Mouse (Mus musculus) intestine, embryonic 14.5 days (tissue): ENCODE data around the gene Prr36. TPM values are rescaled to one million over a fixed set of nuclear protein-coding genes. Genes with fewer than 3 reads are reported as not detected.
A peak's percentile ranks its signal among the peaks of the same experiment; 100 is the strongest.

Experiments used
- ATAC-seq: fragments of 200-750 bp; cut with Nextera tagmentation; replicated peaks from 2 replicates; pipeline ENCODE4 v1.8.0; 2017; ENCODE audit warnings: low read depth, moderate number of reproducible peaks, moderate TSS enrichment, moderate library complexity; ENCODE audit not compliant: low FRiP score, low TSS enrichment
- DNase-seq: peaks from one replicate; pipeline ENCODE4 v3.0.0-alpha.2; 2018; ENCODE audit warnings: low spot score
- H3K27ac ChIP-seq: fragments of 300-500 bp; sonication (generic); 2 replicates; pipeline ENCODE4 v1.5.1; 2014; ENCODE audit warnings: low read depth, mild to moderate bottlenecking, control low read depth
- H3K27me3 ChIP-seq: fragments of 300-500 bp; sonication (generic); replicated peaks from 2 replicates; pipeline ENCODE4 v1.6.1; 2014; ENCODE audit warnings: low read length, control low read depth; ENCODE audit not compliant: control insufficient read depth, insufficient read depth
- H3K36me3 ChIP-seq: fragments of 300-500 bp; sonication (generic); 2 replicates; pipeline ENCODE4 v1.6.1; 2014; ENCODE audit warnings: low read length, control low read depth; ENCODE audit not compliant: control insufficient read depth, insufficient read depth
- H3K4me1 ChIP-seq: fragments of 300-500 bp; sonication (generic); replicated peaks from 2 replicates; pipeline ENCODE4 v1.6.1; 2014; ENCODE audit warnings: low read length, control low read depth, mixed read lengths; ENCODE audit not compliant: control insufficient read depth, insufficient read depth
- H3K4me2 ChIP-seq: fragments of 300-500 bp; sonication (generic); 2 replicates; pipeline ENCODE4 v1.6.1; 2014; ENCODE audit warnings: low read length
- H3K4me3 ChIP-seq: fragments of 300-500 bp; sonication (generic); 2 replicates; pipeline ENCODE4 v1.5.1; 2014; ENCODE audit warnings: low read depth, low read length, control low read depth, mixed read lengths
- H3K9ac ChIP-seq: fragments of 300-500 bp; sonication (generic); 2 replicates; pipeline ENCODE4 v1.6.1; 2014; ENCODE audit warnings: mild to moderate bottlenecking, low read length
- H3K9me3 ChIP-seq: fragments of 300-500 bp; sonication (generic); 2 replicates; pipeline ENCODE4 v1.6.1; 2016; ENCODE audit warnings: low read length, control low read depth; ENCODE audit not compliant: control insufficient read depth
- WGBS: fragments of 180-500 bp; shearing (Covaris S2); extraction: QIAGEN DNeasy Blood & Tissue Kit; methylation state at CpG from one replicate; pipeline ENCODE4 v1.1.7; 2014; 5-methylcytosine and 5-hydroxymethylcytosine counted together
- polyA plus RNA-seq: library from polyadenylated mRNA; unstranded; fragments of >200 nt; fragmentation: Nextera tagmentation; extraction: Ambion mirVana; gene quantifications from 2 replicates; pipeline ENCODE4 v1.2.1, GENCODE M21; 2014

Prr36 gene
- polyA plus RNA-seq, 1 experiment from 2014 or later = 5.4 TPM

- ATAC-seq (no peak), DNase-seq (no peak)
- WGBS = 100% methylated on average over 1 of the region's 1 CpGs
- no peak overlapping the region for H3K27ac ChIP-seq
- no peaks in the 10 kb centered on the region for H3K27me3 ChIP-seq
- no peak overlapping the region for H3K9ac ChIP-seq
- no peaks in the 10 kb centered on the region for H3K36me3 ChIP-seq
- H3K9me3 ChIP-seq = no peaks in the 10 kb centered on the region
- H3K4me2 ChIP-seq = no peak overlapping the region
- H3K4me3 ChIP-seq = no peak overlapping the region
- H3K4me1 ChIP-seq = peaks cover 10% of the 10 kb centered on the region
Measured at GRCm38 (mm10) chr8:4167918-4168317, 49.3 kb downstream of the Prr36 start.

- ATAC-seq = 0 out of 2 replicates have a peak, but pooled peaks have one; percentile 1
- H3K9ac ChIP-seq = peak overlapping the region; percentile 67
- no peaks in the 10 kb centered on the region for H3K9me3 ChIP-seq
- peak overlapping the region; percentile 69 for H3K4me3 ChIP-seq
- no peak for DNase-seq
- peak overlapping the region; percentile 70 for H3K4me2 ChIP-seq
- peaks cover 10% of the 10 kb centered on the region for H3K4me1 ChIP-seq
- no peaks in the 10 kb centered on the region for H3K27me3 ChIP-seq
- WGBS = 8% methylated on average over 10 of the region's 10 CpGs
- no peaks in the 10 kb centered on the region for H3K36me3 ChIP-seq
- H3K27ac ChIP-seq = no peak overlapping the region
Measured at GRCm38 (mm10) chr8:4166881-4167525, 50.3 kb downstream of the Prr36 start.

DNA sequence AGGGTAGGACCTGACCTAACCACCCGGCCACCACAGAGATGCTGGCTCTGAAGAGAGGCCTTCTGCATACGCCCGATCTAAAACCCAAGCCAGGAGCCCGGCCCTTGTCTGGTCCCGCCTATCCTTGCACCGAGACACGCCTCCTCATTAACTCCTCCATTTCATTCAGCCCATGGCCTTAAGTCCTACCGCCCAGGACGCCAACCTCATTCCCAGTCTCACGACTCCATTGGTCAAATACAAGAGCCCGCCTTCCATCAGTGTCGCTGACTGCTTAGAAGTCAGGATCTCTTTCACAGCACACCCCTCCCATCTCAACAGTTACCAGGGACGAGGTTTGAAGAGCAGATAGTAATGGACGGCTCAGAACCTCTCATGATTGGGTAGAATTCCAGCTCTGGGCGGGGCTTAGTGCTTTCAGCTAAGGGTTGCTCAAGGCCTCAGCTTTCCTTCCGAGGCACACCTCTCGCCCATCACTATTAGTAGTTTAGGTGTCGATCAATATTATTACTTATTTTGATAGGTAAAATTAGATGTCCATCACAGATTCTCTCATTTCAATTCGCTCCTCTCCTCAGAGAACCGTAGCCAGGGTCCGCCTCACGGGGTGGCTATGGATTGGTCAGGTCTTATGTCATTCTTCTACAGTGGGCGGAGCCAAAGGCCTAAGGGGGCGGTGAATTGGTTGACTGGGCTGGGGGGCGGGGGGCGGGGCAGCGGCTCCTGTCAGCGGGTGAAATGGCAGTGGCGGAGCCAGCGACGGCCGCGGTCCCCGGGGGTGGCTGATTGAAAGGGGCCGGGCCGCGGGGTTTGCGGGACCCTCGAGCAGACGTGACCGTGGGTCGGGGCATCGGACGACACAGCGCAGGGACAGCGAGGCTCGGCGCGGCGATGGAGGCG, 51.2 kb downstream of the Prr36 start, which contains the start of gene Evi5l:
Evi5l (plus strand) TSS at position 716 of the 900 bp plus-strand sequence.
- Histone ChIP-seq H3K36me3 (no peaks in the 10 kb centered on the region), H3K4me1 (peaks cover 10% of the 10 kb centered on the region), H3K9me3 (no peaks in the 10 kb centered on the region), H3K27ac (no peak within 1 kb of the TSS), H3K9ac (peak within 1 kb of the TSS; percentile 67), H3K27me3 (no peaks in the 10 kb centered on the region), H3K4me3 (peak within 1 kb of the TSS; percentile 69), H3K4me2 (peak within 1 kb of the TSS; percentile 70)
- ATAC-seq (peak; percentile 99), DNase-seq (peak; percentile 99)
- under 1% methylated on average over 51 of the region's 51 CpGs for WGBS

DNA sequence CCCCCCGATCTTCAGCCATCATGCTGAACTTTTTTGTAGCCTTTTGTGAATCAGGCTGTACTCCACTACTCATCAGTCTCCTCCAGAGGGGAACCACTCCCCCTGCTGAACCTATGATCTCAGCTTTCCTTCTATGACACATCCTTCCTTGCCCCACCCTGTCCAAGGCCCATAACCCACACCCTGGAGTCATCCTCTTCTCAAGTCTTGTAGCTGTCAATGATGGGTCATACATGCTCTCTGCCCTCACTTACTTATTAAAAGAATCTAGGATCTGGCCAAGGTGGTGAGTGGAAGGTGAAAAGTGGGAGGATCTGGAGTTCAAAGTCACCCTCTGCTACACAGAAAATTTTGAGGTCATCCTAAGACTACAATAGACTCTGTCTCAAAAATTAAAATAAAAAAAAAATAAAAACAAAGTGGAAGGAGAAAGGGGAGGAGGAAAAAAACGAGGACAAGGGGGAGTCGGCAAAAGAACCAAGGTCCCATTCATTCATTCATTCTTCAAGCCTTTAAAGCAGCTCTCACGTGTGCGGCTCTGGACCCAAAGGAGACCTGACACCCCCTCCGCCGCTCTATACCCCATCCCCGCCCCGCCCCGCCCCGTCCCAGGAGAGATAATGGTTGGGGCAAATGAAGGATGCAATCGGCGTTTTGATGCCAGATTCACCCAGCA, 51.9 kb downstream of the Prr36 start:
- Histone ChIP-seq H3K4me1 (peaks cover 10% of the 10 kb centered on the region), H3K27me3 (no peaks in the 10 kb centered on the region), H3K4me3 (peak overlapping the region; percentile 69), H3K36me3 (no peaks in the 10 kb centered on the region), H3K27ac (no peak overlapping the region), H3K4me2 (peak overlapping the region; percentile 58), H3K9ac (peak overlapping the region; percentile 47), H3K9me3 (no peaks in the 10 kb centered on the region)
- ATAC-seq (no peak; the same call in 1 of the 2 replicates), DNase-seq (no peak)
- 8% methylated on average over 13 of the region's 13 CpGs for WGBS

DNA sequence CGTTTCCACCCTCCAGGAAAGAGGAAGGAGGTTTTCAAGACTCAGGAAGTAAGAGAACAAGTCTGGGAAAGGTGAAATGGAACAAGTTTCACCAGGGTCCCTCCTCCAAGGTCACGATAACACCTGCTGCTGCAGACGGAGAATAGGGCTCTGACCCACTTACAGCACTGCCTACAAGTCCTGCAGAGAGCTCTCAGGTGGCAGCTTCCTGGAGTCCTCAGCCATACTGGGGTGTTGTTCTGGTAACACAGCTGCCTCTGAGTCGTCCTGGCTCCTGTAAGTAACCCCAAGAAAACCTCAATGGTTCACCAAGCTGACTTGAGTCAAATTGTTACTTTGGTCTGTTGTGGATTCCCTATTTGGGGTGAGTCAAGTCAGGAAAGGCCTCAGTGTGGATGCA, 54.5 kb downstream of the Prr36 start:
- Histone ChIP-seq H3K27me3 (no peaks in the 10 kb centered on the region), H3K27ac (no peak overlapping the region), H3K36me3 (no peaks in the 10 kb centered on the region), H3K9ac (no peak overlapping the region), H3K9me3 (no peaks in the 10 kb centered on the region), H3K4me1 (peaks cover 10% of the 10 kb centered on the region), H3K4me3 (no peak overlapping the region), H3K4me2 (no peak overlapping the region)
- no peak for ATAC-seq
- DNase-seq = no peak
- 60% methylated on average over 4 of the region's 4 CpGs for WGBS

Other genes with a start within 250 kb of the Prr36 start
- not detected in 2 replicates for gene Cd209f, start 111.6 kb downstream of the Prr36 start, polyA plus RNA-seq
- gene Cd209g, start 83.4 kb downstream of the Prr36 start, polyA plus RNA-seq = not detected in 2 replicates
- 20.2 and 21.2 TPM in 2 replicates for gene Evi5l, start 50.9 kb downstream of the Prr36 start, polyA plus RNA-seq
- gene Lrrc8e, start 9.4 kb upstream of the Prr36 start, polyA plus RNA-seq = 0.81 and 1.3 TPM in 2 replicates
- gene Map2k7, start 21.3 kb upstream of the Prr36 start, polyA plus RNA-seq = 17.9 and 19.1 TPM in 2 replicates
- 1.4 and 1.7 TPM in 2 replicates for gene Gm49320, start 21.4 kb upstream of the Prr36 start, polyA plus RNA-seq
- gene Tgfbr3l, start 30.8 kb upstream of the Prr36 start, polyA plus RNA-seq = 3.3 and 4.0 TPM in 2 replicates
- 52.7 and 57.1 TPM in 2 replicates for gene Snapc2, start 35.6 kb upstream of the Prr36 start, polyA plus RNA-seq
- 78.8 and 79.2 TPM in 2 replicates for gene Ctxn1, start 41.8 kb upstream of the Prr36 start, polyA plus RNA-seq
- 89.8 and 92.7 TPM in 2 replicates for gene Timm44, start 58.5 kb upstream of the Prr36 start, polyA plus RNA-seq
- gene Ccl25, start 107.8 kb upstream of the Prr36 start, polyA plus RNA-seq = 20.1 and 24.9 TPM in 2 replicates
- 240 and 245 TPM in 2 replicates for gene Elavl1, start 108.0 kb upstream of the Prr36 start, polyA plus RNA-seq